Mouse (Mus musculus): ENCODE measurements around the gene Nle1.
A peak's percentile ranks its signal among the peaks of the same experiment; 100 is the strongest.

Gene Nle1

DNA sequence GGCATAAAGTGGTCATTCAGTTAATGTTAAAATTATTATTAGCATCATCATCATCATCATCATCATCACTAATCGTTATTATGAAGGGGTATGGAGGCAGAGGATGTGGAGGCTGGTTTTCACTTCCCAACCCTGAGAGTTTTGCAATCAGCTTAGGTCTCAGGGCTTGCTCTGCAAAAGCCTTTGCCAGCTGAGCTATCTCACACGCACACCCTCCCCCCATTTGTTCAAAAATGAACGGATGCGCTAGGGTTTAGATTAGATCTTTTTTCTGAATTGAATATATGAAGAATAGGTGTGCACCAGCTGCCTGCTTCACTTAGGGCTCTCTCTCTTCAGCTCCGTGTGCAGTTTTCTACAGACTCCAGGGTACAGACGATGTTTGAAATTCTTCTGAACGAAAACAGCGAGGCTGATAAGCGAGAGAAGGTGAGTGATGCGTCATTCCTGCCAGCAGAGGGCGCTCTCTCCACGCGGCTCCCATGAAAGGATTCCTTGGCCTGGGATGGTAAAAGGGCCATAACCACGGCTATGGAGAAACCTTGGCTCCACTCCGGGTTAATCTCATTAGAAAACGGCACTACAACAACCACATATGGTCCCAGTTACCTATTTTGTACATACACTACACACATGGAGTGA, 6.6 kb upstream of the Nle1 start:
- peak; percentile 85 for DNase-seq (ENCODE audit: low read depth, low spot score)

DNA sequence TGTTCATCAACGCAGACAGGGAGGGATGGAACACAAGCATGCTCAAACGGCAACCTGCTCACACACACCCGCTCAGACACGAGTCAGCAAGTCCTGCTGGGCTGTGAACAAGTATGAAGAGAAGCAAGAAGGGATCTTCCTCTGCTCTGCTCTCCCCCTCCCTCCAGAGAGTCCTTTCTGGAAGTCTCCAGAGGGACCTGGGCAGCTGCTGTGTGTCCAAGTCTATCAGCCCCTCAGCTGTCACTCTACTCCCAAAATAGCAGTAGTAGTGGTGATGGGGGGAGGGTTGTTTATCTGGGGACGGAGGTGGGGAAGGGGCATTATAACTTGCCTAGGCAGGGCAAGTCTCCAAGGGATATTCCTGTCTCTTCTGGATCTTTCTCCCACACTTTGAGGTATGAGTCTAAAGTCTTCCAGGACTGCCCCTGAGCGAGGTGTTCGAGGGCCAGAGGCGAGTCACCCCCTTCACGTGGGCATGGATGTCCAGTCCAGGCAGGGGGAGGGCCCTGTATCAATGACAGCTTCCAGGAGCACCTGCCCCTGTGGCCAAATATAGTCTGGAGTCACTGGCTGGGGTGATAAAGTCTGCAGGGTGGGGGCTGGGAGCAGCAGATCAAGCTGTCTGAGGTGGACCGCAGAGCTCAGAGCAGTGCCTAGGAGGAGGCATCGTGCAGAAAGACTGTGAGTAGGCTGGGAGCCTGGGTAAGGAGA, 2.6 kb upstream of the Nle1 start:
- no peak for DNase-seq (ENCODE audit: low read depth, low spot score)

DNA sequence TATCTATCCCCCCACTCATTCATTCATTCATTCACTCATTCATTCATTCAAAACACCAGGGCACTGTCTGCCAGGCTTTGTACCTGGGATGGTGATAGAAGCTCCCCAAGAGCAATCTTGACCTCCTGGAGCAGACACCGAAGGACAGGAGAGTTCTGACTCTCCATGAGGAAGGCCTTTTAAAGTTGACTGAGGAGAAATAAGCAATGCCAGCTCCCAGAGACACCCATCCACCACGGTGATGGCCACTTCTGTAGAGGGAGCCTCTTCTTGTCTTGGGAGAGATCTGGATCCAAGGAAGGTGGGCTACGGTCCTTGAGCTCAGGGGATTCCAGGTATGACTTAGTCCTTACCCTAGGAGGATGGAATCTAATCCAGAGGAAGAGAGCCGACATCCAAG, 2.0 kb upstream of the Nle1 start, which contains the start of gene Unc45b:
Gene Unc45b, plus strand, starts transcription at position 301 of the 400 bp plus-strand sequence.
- no peak for DNase-seq (ENCODE audit: low read depth, low spot score)

DNA sequence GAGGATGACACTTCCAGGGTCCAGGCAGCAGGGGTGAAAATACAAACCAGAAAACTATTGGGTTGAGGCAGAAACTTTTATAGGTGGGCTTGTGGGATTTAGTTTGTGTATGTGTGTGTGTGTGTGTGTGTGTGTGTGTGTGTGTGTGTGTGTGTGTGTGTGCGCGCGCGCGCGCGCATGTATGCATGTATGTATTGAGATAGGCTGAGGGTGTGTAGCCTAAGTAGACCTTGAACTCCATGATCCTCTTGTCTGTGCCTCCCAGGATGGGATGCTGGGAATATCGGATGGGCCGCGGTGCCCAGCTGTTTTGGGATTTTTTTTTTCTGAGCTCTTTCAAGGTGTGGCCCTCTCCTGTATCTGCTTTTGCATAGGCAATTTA, 388 bp upstream of the Nle1 start:
- no peak for DNase-seq (ENCODE audit: low read depth, low spot score)

DNA sequence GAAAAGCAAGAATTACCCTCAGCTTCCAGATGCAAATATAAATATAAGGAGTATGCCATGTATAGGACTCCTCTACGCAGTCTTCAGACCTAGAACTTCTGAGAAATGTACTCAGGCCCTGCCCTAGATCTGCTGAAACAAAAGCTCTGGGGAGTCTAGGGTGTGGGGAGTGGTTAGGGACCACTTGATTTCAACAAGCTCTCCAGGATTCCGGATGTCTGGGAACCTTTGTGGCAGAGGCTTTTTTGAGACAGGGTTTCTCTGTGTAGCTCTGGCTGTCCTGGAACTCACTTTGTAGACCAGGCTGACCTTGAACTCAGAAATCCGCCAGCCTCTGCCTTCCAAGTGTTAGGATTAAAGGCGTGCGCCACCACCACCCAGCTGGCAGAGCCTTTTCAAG, 2.4 kb downstream of the Nle1 start:
- no peak for DNase-seq (ENCODE audit: low read depth, low spot score)

DNA sequence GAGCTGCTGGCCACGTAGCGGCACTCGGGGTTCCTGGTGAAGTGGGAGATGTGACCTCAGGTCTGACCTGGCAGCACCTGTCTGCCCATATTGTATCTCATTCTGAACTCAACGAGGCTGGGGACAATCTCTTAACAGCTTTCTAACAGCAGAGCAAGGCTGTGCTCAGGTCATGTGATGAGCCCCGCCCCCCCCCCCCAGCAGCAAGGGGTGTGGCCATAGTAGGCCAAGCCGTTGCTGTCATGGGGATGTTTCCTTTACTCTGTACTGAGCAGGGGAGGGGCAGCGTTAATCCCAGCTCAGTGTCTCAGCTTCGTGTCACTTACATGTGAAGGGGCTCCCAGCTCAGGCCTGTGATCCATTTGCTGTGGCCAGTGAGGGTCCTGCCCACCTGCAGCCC, 3.3 kb downstream of the Nle1 start:
- no peak for DNase-seq (ENCODE audit: low read depth, low spot score)

DNA sequence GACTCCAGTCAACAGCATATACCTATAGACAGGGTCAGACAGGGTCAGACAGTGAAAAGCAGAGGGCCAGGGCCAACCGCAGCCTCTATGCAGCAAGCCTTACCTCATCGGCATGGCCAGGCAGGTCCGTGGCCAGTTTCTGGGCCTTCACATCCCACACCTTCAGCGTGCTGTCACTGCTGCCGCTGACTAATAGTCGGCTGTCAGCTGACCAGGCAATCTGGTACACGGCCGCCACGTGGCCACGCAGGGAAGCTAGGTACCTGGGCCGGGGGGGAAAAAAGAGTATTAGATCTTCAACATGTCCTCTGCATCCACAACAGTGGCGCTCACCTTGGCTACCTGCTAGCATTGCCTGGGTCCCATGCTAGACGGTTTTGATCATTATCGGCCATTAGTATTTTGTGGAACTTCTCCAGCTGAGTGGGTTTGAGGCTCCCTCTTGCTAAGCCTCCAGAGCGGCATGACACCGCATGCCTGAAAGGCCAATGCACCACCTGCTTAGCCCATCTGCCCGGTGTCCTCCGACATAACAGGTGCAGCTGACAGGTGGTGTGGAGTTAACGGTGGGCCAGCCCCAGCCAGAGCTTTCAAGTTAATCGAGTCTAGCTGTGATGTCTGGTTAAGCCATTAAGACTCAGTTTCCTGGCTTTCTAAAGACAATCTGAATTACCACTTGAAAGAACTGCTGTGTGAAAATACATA, 6.5 kb downstream of the Nle1 start:
- peak; percentile 50 for DNase-seq (ENCODE audit: low read depth, low spot score)

DNA sequence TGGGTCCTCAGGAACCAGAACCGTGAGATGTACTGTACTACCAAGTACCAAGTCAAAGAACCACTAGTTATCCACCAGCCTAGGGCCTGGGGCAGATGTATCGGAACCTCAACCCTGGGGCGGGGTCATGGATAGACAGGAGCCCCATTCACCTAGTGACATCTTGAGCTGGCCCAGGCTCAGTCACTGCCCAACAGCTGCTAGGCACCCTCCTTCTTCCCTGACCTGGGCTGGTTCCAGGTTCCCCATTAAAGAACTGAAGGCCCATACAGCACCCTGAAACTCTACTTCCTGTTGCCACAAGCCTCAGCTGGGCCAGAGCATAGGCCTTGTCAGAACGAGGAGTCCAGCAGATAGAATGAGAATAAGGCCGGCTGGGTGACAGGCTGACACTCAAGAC, 8.5 kb downstream of the Nle1 start:
- DNase-seq (ENCODE audit: low read depth, low spot score), result no peak

DNA sequence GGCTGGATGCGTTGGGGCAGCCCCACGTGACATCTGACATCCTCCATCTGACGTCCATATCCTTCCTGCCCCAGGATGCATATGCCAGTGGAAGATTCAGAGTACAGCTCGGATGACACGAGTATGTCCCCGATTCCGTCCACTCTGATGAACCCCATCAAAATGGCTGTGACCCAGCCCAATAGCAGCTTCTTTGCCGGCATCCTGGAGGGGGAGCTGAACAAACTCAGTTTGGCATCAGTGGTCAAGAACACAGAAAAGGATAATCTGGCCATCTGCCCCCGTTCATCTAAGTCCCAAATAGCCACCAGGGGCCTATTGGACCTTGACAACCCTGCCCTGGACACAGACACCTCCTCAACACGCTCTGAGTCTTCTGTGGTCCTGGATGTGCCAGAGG, 10.7 kb downstream of the Nle1 start:
- DNase-seq (ENCODE audit: low read depth, low spot score), result no peak

DNA sequence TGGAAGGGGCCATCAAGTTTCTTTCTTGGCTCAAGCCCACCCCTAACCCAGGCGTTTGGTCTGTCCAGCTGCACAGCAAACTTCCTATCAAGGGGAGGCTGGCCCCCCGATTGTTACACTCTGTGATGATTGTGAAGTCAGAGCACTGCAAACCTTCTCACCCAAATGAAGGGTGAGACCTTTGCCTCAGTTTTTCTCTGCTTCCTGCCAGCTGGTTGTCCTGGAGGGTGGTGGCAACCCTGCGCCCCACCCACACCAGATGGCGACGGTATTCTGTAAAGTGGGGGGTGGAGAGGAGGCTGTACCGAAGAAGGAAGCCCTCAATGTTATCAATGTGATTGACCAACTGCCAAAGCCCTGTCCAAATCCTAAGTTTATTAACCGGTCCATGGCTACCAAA, 16.3 kb downstream of the Nle1 start, which contains the start of gene Fndc8:
Gene Fndc8, plus strand, starts transcription at position 189 of the 400 bp plus-strand sequence.
- DNase-seq (ENCODE audit: low read depth, low spot score), result no peak

DNA sequence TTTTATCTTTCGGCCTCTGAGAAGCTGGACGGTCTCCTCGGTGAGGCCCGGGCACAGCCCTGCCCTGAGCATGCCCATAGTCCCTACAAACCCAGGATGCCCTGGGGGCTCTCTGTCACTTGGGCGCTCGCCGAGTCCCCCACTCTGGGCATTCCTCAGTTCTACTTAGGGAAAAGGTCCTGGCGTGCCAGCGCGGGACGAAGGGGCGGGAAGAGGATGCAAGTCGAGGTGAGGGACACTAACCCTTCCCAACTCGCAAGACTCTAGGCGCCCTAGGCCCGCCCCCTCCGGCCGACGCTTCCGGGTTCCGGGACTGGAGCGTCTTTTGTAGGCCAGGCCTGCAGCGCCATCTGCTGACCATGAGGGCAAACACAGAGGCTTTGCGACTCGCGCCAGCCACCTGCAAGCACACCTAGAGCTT, 17.9 kb downstream of the Nle1 start, which contains the start of gene Rad51d:
Gene Rad51d, minus strand, starts transcription at position 273 of the 421 bp plus-strand sequence.
- peak; percentile 97 for DNase-seq (ENCODE audit: low read depth, low spot score)

DNA sequence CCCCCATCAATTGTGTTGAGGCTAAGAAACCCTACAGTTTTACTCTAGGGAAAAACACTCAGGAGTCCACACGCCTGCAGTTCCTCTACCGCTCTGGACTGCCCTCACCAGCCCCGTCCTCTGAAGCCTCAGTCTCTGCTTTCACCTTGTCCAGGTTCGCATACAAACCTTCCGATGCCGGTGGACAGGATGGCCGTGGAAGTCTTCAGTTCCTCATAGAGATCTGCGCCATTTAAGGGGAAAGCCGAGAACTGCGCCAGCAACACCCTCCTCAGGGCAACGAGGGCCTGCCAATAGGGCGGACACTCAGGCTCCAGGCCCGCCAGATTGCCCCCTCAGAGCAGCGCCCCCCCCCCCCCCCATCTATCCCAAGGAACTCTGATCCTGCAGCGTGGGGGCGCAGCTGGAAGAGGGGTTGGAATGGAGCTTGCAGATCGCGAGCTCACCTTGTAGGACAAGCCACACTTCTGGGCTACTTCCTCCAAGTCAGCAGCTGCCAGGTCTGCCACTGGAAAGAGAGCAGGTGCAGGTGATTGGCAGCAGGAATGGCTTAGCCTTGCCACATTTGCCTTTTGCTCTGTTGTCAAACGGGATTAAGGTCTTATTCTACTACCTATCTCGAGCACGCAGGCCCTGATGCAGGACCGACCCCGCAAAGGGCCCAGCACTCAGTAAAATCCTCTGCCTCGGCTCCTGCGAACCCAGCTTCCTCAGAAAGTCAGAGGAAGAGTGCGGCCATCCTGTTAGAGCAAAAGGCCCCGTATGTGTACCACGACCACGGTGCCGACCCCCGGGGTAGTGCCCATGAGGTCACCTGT, 18.5 kb downstream of the Nle1 start:
- DNase-seq (ENCODE audit: low read depth, low spot score), result peak; percentile 46

DNA sequence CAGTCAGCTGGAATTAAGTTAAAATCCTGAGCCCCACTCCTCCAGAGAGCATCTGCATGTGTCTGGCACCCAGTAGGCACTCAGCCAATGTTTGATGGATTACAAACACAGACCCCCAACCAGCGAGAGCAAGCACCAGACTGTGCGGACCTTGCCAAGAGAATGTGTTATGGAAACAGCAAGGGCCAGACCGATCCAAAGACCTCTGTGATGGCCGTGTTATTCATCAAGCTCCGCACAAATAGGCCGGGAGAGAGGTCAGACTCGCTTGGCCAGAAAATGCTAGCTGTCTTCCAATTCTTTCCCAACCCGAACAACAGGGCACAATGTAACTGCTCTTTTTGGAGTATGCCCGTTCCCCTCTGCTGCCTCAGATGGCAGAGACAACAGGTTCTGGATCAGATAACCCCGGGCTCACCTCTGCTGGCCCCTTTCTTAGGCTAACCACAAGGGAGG, 19.7 kb downstream of the Nle1 start:
- DNase-seq (ENCODE audit: low read depth, low spot score), result peak; percentile 29

DNA sequence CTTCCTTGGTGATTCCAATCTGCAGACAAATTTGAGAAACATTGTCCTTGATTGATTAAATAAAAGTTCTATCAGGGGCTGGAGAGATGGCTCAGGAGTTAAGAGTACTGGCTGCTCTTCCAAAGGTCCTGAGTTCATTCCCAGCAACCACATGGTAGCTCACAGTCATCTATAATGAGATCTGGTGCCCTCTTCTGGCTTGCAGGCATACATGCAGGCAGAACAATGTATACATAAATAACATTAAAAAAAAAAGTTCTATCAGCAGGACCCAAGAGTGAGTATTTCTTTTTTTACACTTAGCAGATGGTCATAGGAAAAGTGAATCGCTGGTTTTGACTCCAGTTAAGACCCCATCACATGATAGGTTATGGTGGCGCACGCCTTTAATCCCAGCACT, 21.7 kb downstream of the Nle1 start:
- no peak for DNase-seq (ENCODE audit: low read depth, low spot score)

DNA sequence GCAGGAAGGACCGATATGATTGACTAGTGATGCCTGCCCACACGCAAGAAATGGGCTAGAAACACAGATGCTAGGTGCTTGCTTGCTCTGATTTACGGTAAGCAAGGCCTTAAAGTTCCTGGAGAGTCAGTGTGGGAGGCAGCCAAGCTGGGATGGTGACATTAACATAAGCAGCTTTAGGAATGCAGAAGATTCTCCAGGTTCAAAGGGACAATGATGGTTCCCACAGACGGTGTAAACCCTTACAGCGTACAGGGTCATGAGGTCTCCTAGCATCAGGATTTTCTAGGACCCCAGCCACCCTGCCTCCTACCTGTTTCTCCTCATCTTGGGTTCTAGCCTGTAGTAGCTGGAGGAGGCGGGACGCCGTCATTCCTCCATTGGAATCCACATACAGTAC, 25.0 kb downstream of the Nle1 start:
- DNase-seq (ENCODE audit: low read depth, low spot score), result peak; percentile 29

DNA sequence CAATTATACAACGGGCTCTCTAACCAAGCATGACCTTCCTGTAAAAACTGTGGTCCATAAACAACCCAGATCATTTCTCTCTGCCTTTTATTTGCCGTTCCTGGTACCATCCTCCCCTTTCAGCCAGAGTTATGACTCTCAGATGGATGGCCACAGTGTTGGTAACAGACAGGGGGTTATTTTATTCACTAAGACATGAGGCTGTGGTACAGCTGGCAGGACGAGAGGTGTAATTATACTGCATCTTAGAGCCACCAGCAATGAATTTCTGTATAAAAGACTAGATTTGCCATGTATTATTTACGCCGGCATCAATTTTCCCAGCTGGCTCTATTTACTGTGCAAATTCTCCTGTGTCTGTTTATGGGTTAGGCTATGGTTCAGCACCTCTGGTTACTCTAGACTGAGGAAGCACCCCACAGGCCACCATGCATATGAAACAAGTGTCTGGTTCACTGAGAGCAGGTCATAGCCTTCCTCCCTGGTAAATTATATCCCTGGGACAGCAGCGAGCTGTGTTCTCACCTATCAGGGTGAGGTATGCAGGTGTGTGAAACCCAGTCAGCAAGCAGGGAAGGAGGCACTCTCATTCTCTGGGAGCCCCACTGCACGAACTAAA, 30.4 kb downstream of the Nle1 start:
- no peak for DNase-seq (ENCODE audit: low read depth, low spot score)

DNA sequence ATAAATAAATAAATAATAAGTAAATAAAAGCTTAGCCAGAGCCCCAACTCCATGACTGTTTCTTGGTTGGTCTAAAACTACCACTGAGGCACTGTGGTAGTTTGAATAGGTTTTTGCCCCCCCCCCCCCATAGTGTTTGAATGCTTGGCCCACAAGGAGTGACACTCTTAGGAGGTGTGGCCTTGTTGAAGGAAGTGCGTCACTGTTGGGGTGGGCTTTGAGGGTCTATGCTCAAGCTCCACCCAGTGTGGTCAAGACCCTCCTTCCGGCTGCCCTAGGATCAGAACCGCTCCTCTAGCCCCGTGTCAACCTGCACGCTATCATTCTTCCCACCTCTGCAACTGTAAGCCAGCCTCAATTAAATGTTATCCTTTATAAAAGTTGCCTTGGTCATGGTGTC, 32.6 kb downstream of the Nle1 start:
- DNase-seq (ENCODE audit: low read depth, low spot score), result no peak

DNA sequence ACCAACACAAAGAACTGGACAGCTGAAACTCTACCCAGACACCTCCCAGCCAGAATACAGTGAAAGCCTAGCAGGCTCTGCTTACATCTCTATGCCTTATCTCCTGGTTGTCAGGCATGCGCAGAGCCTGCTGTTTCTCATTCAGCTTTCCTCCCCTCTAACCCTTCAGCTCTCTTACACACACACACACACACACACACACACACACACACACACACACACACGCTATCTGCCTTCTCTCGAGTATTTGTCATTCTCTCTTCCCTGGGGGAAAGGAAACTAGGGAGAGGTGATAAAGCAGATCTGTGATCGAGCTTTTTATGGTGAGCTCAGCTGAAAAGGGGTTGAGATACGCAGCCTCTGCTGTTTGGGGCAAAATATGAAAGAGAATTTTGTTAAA, 33.3 kb downstream of the Nle1 start:
- no peak for DNase-seq (ENCODE audit: low read depth, low spot score)

DNA sequence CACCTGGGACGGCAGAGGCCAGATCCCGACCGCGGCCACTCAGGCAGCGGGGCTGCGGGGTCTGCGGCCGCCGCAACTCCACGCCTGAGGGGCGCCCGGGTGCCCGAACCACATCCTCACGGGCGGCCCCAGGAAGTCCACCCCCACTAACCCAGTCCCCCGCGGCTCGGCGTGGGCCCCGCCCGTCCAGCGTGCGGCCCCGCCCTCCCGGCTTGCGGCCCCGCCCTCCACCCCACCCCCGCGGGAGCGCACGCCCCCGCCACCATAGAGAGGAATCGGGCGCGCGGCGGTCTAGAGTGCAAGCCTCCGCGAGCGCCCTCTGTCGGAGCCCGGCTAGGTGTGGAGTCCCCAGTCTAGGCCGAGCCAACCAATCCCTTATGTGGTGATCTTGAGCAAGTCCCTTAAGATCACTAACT, 37.2 kb downstream of the Nle1 start, which contains the start of gene Rffl:
Gene Rffl, minus strand, starts transcription at position 180 of the 416 bp plus-strand sequence.
- peak; percentile 96 for DNase-seq (ENCODE audit: low read depth, low spot score)

DNA sequence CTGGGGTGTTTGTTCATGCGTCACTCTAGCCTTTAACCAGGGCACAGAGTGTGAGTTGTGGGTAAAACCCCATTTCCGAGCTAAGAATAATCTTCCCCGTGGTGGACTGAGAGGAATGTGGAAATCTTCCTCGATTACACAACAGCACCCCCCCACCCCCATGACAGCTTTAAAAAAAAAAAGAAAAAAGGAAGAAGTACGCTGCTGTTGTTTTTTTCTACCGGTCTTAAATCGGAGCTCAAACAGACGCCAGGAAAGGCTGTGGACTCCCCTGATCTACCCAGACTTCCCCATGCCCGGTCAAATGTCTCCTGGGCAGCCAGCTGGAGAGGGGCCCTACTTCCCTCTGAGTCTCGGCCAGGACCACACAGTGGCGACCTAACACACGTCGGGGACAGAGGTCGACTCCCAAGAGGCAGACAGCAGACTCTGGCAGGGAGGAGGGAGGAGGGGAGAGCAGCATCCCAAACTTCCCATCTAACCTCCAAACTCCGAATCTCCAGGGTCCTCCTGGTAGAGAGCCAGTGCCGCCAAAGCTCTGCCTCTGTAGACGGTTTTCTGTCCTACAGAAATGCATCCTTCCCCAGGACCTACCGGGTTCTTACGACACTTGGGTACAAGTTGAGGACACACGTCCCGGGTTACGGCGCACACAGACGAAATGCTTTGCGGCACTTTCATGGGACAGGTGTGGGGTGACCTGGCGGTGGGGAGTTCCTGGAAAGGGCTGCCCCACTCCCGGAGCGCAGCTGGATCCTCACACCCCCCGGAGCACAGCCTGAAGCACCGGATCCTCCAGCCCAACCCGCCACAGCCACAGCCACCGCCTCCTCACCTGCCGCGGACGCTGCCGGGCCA, 37.8 kb downstream of the Nle1 start:
- peak; percentile 67 for DNase-seq (ENCODE audit: low read depth, low spot score)
